Mouse (Mus musculus) layer of hippocampus, postnatal 14 days (tissue): Measurements from ENCODE around the gene Lsm7. TPM values are rescaled to one million over a fixed set of nuclear protein-coding genes. Genes with fewer than 3 reads are reported as not detected.
A peak's percentile ranks its signal among the peaks of the same experiment; 100 is the strongest.
"Not testable (repeated sequence)": the region's sequence is repeated elsewhere in the genome, so short reads cannot be mapped to it uniquely, and the experiment has no call there.

Source experiments
- DNase-seq, 2 experiments: peaks; one replicate each; pipeline ENCODE4 v3.0.0; 2021 to 2022; ENCODE audit warnings: low spot score in 2 of 2, mixed read lengths in 1 of 2
- total RNA-seq, 2 experiments: library from RNA; stranded (reverse); gene quantifications; 2 replicates each; pipeline ENCODE4 v1.2.3; 2021

The Lsm7 gene
- total RNA-seq, 2 experiments from 2014 or later = 47.7 to 50.5 TPM

GRCm38 (mm10) chr10:80817955-80818354 lies 37.1 kb downstream of the Lsm7 start:
- not testable (repeated sequence) for DNase-seq

GRCm38 (mm10) chr10:80817164-80817563 lies 37.8 kb downstream of the Lsm7 start:
- no peak for DNase-seq

GRCm38 (mm10) chr10:80816303-80816702 lies 38.7 kb downstream of the Lsm7 start:
- not testable (repeated sequence) for DNase-seq

GRCm38 (mm10) chr10:80814800-80815199 lies 40.2 kb downstream of the Lsm7 start:
- DNase-seq = no peak

GRCm38 (mm10) chr10:80813366-80813765 lies 41.6 kb downstream of the Lsm7 start, which contains the start of gene Jsrp1:
Gene Jsrp1 (minus strand): TSS chr10:80813498.
- DNase-seq = no peak

GRCm38 (mm10) chr10:80812391-80813041 lies 42.5 kb downstream of the Lsm7 start:
- DNase-seq = no peak

GRCm38 (mm10) chr10:80810084-80810483 lies 44.9 kb downstream of the Lsm7 start:
- DNase-seq = no peak

GRCm38 (mm10) chr10:80808985-80809632 lies 45.9 kb downstream of the Lsm7 start:
- no peak for DNase-seq

GRCm38 (mm10) chr10:80808099-80808984 lies 46.7 kb downstream of the Lsm7 start:
- DNase-seq = no peak

GRCm38 (mm10) chr10:80807057-80807627 lies 47.9 kb downstream of the Lsm7 start:
- peak; percentile 87 to 89 for DNase-seq

- DNase-seq = no peak
Measured at GRCm38 (mm10) chr10:80806341-80807056, 48.5 kb downstream of the Lsm7 start.

- DNase-seq = peak; percentile 72 to 75
Measured at GRCm38 (mm10) chr10:80805925-80806324, 49.1 kb downstream of the Lsm7 start.

- no peak for DNase-seq
Measured at GRCm38 (mm10) chr10:80805322-80805721, 49.7 kb downstream of the Lsm7 start.

- no peak for DNase-seq
Measured at GRCm38 (mm10) chr10:80804916-80805315, 50.1 kb downstream of the Lsm7 start, which contains the start of gene Amh. Gene Amh (plus strand): TSS chr10:80805243.

GRCm38 (mm10) chr10:80804340-80804739 lies 50.7 kb downstream of the Lsm7 start:
- DNase-seq = no peak

- DNase-seq = no peak
Measured at GRCm38 (mm10) chr10:80802996-80803395, 52.0 kb downstream of the Lsm7 start.
